Mouse (Mus musculus): ENCODE results near the gene Dnaaf1. TPM values are rescaled to one million over a fixed set of nuclear protein-coding genes. Genes with fewer than 3 reads are reported as not detected.

The Dnaaf1 gene
- total and polyA plus RNA-seq, 3 experiments = 0.19 to 0.54 TPM; not detected in 1

DNA sequence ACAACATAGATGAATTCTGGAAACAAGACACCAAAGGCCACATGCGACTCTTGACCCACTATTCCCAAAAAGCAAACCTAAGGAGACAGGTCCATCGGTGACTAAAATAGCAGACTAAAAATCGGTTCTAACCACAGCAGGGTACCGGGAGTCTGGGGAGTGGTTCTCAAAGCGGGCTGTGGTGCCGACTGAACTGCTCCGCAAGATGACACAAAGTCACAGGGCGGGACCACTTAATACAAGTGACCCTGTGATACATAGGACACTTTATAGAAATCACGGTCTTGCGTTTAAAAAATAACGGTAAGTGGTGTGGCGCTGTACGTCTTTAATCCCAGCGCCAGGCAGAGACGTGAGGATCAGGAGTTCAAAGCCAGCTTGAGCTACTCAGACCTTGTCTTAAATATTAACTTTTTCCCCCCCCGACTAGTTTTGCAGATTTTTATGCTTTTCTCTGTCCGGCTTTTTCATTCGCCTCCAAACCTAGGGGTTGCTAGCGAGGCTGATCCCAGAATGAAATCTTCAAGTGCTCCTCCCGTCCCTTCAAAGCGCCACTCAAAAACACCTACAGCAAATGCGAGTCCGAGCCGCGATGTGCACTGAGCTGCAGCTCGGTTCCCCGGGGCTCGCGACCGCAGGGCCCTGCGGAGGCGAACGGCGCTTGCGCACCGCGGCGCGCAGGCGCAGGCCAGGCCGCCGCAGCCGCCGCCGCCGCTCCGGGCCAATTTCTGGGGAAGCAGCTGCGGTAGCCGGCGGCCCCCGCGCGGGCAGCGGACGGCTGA, 17.0 kb upstream of the Dnaaf1 start:
- Histone ChIP-seq H3K79me2 (ENCODE audit: control insufficient read depth, insufficient read depth, low read length, poor library complexity) (peaks cover 48% of the 10 kb centered on the region), H3K36me3 (ENCODE audit: control insufficient read depth in 1 of 2, insufficient read depth in 2 of 2, low read length in 2 of 2) (peaks cover 0 to 11% of the 10 kb centered on the region in 2 experiments), H3K4me1 (ENCODE audit: control insufficient read depth in 1 of 2, insufficient read depth in 2 of 2, low read length in 2 of 2) (peaks cover 2 to 13% of the 10 kb centered on the region in 2 experiments; a peak in 3 of 4 replicates), H3K27me3 (ENCODE audit: control insufficient read depth in 1 of 2, insufficient read depth in 2 of 2, low read length in 2 of 2) (no peaks in the 10 kb centered on the region), H3K9ac (ENCODE audit: control insufficient read depth, low read depth, low read length, poor library complexity, severe bottlenecking) (peak overlapping the region; percentile 91), H3K4me3 (ENCODE audit: control insufficient read depth in 1 of 2, insufficient read depth in 1 of 2, low read depth in 2 of 2, low read length in 2 of 2) (peak overlapping the region; percentile 66 to 67), H3K27ac (ENCODE audit: control insufficient read depth, low read depth, low read length) (peak overlapping the region; percentile 59), H3K9me3 (replicated peaks; ENCODE audit: insufficient read depth, low read length) (no peaks in the 10 kb centered on the region)
- no peak for TF ChIP-seq GABPA (IDR thresholded peaks at IDR 0.05; ENCODE audit: low read depth, low read length)
- peak; percentile 34; the same call in 1 of the 2 replicates for TF ChIP-seq MYC (IDR thresholded peaks at IDR 0.05; ENCODE audit: low read depth, low read length)
- TF ChIP-seq SIN3A (IDR thresholded peaks at IDR 0.05; ENCODE audit: low read length) = peak; percentile 83; the same call in 1 of the 2 replicates
- TF ChIP-seq UBTF (IDR thresholded peaks at IDR 0.05; ENCODE audit: borderline replicate concordance, insufficient read depth, low read depth, low read length) = 0 out of 2 replicates have a peak, but pooled peaks have one; percentile 19
- TF ChIP-seq NRF1 (IDR thresholded peaks at IDR 0.05; ENCODE audit: insufficient read depth, low read depth, low read length, poor library complexity, severe bottlenecking) = peak; percentile 80
- peak; percentile 84 for DNase-seq (ENCODE audit: low read depth, low spot score)

DNA sequence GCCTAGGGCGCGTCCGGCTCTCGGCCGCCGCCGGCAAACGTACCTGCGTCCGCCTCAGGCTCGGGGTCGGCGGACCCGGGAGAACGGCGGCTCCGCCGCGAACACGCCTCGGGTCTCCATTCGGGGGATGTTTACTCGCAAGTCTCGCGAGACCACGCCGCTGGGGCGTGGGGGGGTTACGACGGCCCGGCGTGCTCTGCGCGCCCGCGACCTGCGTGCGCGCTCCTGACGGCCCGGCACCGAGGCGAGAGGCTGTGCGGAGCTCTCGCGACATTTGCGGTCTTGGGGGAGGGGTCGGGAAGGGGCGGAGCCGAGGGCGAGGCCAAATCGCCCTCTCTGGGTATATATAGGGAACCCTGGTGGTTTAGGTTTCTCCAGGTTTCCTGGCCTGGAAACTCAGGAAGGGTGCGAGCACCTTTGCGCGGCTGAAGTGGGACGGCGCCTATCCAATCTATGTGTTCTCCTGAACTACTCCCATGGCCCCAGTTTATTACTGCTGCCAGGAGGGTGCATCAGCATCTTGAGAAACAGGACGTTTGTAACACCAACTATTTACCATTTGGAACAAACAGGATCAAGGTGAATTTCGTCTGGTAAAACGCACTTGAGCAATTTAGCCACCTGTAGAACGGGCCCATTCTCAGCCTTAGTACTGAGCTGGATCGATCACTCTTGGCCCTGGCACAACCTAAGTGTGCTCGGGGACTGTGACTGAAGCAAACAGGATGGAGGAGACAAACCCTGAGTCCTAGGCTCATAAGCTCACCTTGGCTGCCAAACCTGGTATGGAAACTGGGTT, 16.2 kb upstream of the Dnaaf1 start, which contains the start of gene Mbtps1:
TSS of gene Mbtps1 (minus strand) at position 133 of the 799 bp plus-strand sequence.
- Histone ChIP-seq H3K36me3 (ENCODE audit: control insufficient read depth in 1 of 2, insufficient read depth in 2 of 2, low read length in 2 of 2) (peaks cover 0 to 11% of the 10 kb centered on the region in 2 experiments), H3K4me1 (ENCODE audit: control insufficient read depth in 1 of 2, insufficient read depth in 2 of 2, low read length in 2 of 2) (peaks cover 2 to 13% of the 10 kb centered on the region in 2 experiments; a peak in 3 of 4 replicates), H3K79me2 (ENCODE audit: control insufficient read depth, insufficient read depth, low read length, poor library complexity) (peaks cover 42% of the 10 kb centered on the region), H3K27ac (ENCODE audit: control insufficient read depth, low read depth, low read length) (peak within 1 kb of the TSS; percentile 59), H3K27me3 (ENCODE audit: control insufficient read depth in 1 of 2, insufficient read depth in 2 of 2, low read length in 2 of 2) (no peaks in the 10 kb centered on the region), H3K9ac (ENCODE audit: control insufficient read depth, low read depth, low read length, poor library complexity, severe bottlenecking) (peak within 1 kb of the TSS; percentile 91), H3K4me3 (ENCODE audit: control insufficient read depth in 1 of 2, insufficient read depth in 1 of 2, low read depth in 2 of 2, low read length in 2 of 2) (peak within 1 kb of the TSS; percentile 66 to 67), H3K9me3 (replicated peaks; ENCODE audit: insufficient read depth, low read length) (no peaks in the 10 kb centered on the region)
- peak; percentile 97 for DNase-seq (ENCODE audit: low read depth, low spot score)
- TF ChIP-seq MAX (IDR thresholded peaks at IDR 0.05; ENCODE audit: low read length) (no peak; the same call in 1 of the 2 replicates), NRF1 (IDR thresholded peaks at IDR 0.05; ENCODE audit: insufficient read depth, low read depth, low read length, poor library complexity, severe bottlenecking) (peak; percentile 59), RCOR1 (IDR thresholded peaks at IDR 0.05; ENCODE audit: low read depth, low read length) (no peak), USF1 (IDR thresholded peaks at IDR 0.05; ENCODE audit: low read depth, low read length) (no peak), POLR2A (IDR thresholded peaks at IDR 0.05; ENCODE audit: control insufficient read depth in 1 of 2, insufficient read depth in 1 of 2, low read depth in 1 of 2, low read length in 2 of 2, poor library complexity in 1 of 2) (peak; percentile 98), ZC3H11A (IDR thresholded peaks at IDR 0.05; ENCODE audit: low read depth, low read length) (no peak), TBP (IDR thresholded peaks at IDR 0.05; ENCODE audit: low read depth, low read length) (peak; percentile 98), BHLHE40 (IDR thresholded peaks at IDR 0.05; ENCODE audit: borderline replicate concordance, low read depth, low read length) (no peak), MAZ (IDR thresholded peaks at IDR 0.05; ENCODE audit: low read depth, low read length) (peak; percentile 34; the same call in 1 of the 2 replicates), UBTF (IDR thresholded peaks at IDR 0.05; ENCODE audit: borderline replicate concordance, insufficient read depth, low read depth, low read length) (no peak), ETS1 (IDR thresholded peaks at IDR 0.05; ENCODE audit: low read depth, low read length) (no peak), MYB (IDR thresholded peaks at IDR 0.05; ENCODE audit: low read depth, low read length) (no peak), SIN3A (IDR thresholded peaks at IDR 0.05; ENCODE audit: low read length) (peak; percentile 83), POLR2AphosphoS2 (IDR thresholded peaks at IDR 0.05; ENCODE audit: low read length) (no peak), CHD1 (IDR thresholded peaks at IDR 0.05; ENCODE audit: low read depth, low read length) (no peak), JUND (IDR thresholded peaks at IDR 0.05; ENCODE audit: low read depth, low read length) (no peak), MYC (IDR thresholded peaks at IDR 0.05; ENCODE audit: low read depth, low read length) (no peak), ZNF384 (IDR thresholded peaks at IDR 0.05; ENCODE audit: low read depth, low read length) (no peak), HCFC1 (IDR thresholded peaks at IDR 0.05; ENCODE audit: low read depth, low read length) (peak; percentile 88), EP300 (IDR thresholded peaks at IDR 0.05; ENCODE audit: low read depth in 1 of 2, low read length in 2 of 2) (no peak), RAD21 (IDR thresholded peaks at IDR 0.05; ENCODE audit: low read depth, low read length) (no peak), GATA1 (IDR thresholded peaks at IDR 0.05; ENCODE audit: low read depth, low read length) (no peak), TCF12 (IDR thresholded peaks at IDR 0.05; ENCODE audit: low read depth, low read length) (0 out of 2 replicates have a peak, but pooled peaks have one; percentile 5), MXI1 (IDR thresholded peaks at IDR 0.05; ENCODE audit: low read depth, low read length) (peak; percentile 85), ZKSCAN1 (IDR thresholded peaks at IDR 0.05; ENCODE audit: low read depth, low read length) (no peak), ELF1 (IDR thresholded peaks at IDR 0.05; ENCODE audit: low read depth, low read length) (no peak)

Measured in MEL (cell line).